Mouse (Mus musculus) lung, postnatal 0 days (tissue): Measurements from ENCODE around the gene Syf2.

Source experiments
- CTCF ChIP-seq: IDR thresholded peaks from 2 replicates; pipeline ENCODE4 v1.5.1; 2016; ENCODE audit warnings: antibody characterized with exemption, mild to moderate bottlenecking
- EP300 ChIP-seq: IDR thresholded peaks from 2 replicates; pipeline ENCODE4 v1.6.1; 2016; ENCODE audit warnings: antibody characterized with exemption, mild to moderate bottlenecking, control low read depth

GRCm38 (mm10) chr4:134930684-134931481 is at the start of gene Syf2:
- no peak for TF ChIP-seq CTCF
- TF ChIP-seq EP300: peak; percentile 66
